Comparison of ENCODE assay signal across 1 mouse cellular context in the genomic region with DNA sequence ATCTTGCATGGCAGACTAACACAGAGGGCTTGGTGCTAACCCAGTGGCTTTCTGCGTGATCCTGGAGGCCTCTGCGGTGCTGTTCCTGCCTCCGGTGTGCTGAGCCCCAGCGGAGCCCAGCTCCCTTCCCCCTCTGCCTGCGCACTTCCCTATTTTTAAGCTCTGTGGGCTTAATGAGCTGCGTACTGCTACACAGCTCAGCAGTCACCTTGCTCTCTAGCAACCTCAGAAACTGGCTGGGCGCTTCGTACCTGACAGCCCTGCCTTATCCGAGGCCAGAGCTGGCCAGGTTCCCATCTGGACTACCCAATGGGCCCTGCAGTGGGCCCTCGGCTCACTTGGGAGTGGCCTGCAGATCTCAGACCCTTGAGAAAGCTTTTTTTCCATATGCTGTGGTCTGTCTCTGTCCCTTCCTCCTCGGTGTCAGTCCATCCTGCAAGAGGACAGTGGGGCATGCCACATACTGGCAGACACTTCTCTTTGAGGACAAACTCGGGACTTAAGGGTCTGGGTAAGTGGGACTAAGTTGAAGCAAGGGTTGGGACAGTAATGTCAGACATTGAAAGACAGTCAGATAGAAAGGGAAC.
TF ChIP-seq lines count a peak whose summit lies in the region.

No protein-coding gene starts in this region.

TF ChIP-seq in CH12.LX, 34 proteins besides CTCF, POLR2A, EP300 and RAD21 (continued from another document):
- TF ChIP-seq E2F4 (IDR thresholded peaks at IDR 0.05; ENCODE audit: insufficient replicate concordance, low read depth, low read length) (no peak), CHD1 (IDR thresholded peaks at IDR 0.05; ENCODE audit: low read depth, low read length) (no peak), SIN3A (IDR thresholded peaks at IDR 0.05; ENCODE audit: low read length) (no peak), MXI1 (IDR thresholded peaks at IDR 0.05; ENCODE audit: low read depth, low read length) (no peak), MEF2A (IDR thresholded peaks at IDR 0.05; ENCODE audit: borderline replicate concordance, low read depth, low read length) (peak; percentile 56; the same call in 1 of the 2 replicates)
